Mouse (Mus musculus) urinary bladder, postnatal 10 days (tissue): ENCODE data around the gene Prn.

Experiments
- DNase-seq: peaks from one replicate; pipeline ENCODE4 v3.0.0; 2022; ENCODE audit warnings: low spot score

The Prn gene

GRCm38 (mm10) chr2:131906846-131907245, 2.9 kb upstream of the Prn start:
- no peak for DNase-seq

- no peak for DNase-seq
Measured at GRCm38 (mm10) chr2:131907311-131907710, 2.4 kb upstream of the Prn start.

GRCm38 (mm10) chr2:131908351-131908861, 1.4 kb upstream of the Prn start:
- no peak for DNase-seq

DNA sequence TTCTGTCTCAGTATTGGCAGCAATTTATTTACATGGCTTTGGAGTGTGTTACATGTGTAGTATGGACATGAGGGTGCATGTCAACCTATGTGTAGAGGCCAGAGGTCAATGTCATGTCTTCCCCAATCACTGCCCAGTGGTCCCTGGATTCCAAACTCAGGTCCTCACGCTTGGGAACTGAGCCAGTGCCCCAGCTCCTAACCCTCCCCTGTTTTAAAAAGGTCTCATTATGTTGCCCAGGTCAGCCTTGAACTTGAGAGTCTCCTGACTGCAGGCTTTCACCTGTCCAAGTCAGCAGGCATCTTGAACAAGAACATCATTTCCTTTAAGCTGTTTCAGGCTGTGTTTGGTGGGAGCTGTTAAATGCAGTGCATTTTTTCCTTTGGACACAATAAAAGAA, 851 bp upstream of the Prn start:
- no peak for DNase-seq

GRCm38 (mm10) chr2:131910847-131911246, 1.1 kb downstream of the Prn start:
- no peak for DNase-seq

- no peak for DNase-seq
Measured at GRCm38 (mm10) chr2:131911341-131911740, 1.6 kb downstream of the Prn start.

DNA sequence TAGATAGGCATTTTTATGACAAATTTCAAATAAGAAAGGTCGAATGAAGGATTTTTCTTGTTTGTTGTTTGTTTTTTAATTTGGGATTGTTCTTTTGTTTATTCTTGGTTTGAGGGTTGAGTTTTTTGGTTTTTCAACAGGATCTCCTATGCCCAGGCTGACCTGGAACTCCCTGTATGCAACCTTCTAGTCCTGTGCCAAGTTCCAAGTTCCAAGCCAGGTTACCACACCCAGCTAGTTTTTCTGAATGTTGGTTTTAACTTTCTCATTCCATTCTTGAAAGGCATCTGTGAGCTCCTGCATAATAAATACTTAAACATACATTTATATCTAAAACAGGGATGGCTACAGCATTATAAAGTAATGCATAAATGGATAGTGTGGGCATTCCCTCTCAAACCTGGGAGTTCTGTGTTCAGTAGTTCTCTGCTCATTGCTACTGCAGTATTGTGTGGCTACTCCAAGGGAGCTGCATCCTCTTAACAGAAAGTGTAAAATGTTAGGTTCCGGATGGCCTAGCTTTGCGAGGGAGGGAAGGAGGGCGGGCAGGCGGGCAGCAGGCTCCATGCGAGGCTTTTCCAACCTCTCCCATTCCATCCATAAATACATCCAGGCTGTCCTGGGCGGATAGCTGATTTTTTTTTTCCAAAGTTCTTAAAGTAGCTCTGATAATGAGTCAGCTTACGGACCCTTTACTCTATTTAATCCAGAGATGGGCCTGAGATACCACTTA, 2.9 kb downstream of the Prn start:
- no peak for DNase-seq

GRCm38 (mm10) chr2:131932275-131932902, 22.6 kb downstream of the Prn start:
- no peak for DNase-seq

DNA sequence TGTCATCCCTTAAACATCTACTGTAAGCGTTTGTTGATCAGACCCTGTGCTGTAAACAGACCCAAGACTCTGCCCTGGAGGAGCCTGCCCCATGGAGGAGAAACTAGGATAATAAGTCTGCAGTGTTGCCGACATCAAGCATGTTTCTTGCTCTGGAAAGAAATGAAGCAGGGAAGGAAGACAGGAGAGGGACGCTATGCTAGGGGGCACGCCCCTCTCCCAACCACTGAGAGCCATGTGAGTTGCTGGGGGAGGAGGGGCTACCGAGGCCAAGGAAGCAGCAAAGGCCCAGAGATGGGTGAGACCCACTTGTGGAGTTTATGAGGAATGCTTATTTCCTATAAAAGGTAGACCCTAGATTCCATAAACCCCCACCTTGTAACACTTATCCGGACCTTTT, 23.3 kb downstream of the Prn start:
- no peak for DNase-seq

- DNase-seq: no peak
Measured at GRCm38 (mm10) chr2:131933598-131933997, 23.8 kb downstream of the Prn start.

DNA sequence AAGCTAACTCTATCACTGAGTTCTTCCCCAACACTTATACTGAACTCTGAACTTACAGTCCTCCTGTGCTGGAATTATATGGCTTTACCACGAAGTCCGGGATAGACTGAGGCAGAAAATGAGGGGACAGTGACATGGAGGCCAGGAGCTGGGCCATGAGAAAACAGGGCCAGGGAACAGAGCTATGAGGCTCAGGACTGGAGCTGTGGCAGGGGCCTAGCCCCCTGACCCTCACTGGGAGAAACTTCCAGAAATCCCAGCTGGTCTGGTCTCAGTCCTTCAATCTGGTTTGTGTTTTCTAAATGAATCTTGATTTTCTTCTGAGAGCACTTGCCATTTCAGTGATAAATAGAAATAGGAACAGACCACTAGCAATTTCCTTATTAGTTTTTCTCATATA, 24.5 kb downstream of the Prn start:
- DNase-seq: no peak

GRCm38 (mm10) chr2:131935390-131936105, 25.8 kb downstream of the Prn start:
- no peak for DNase-seq

GRCm38 (mm10) chr2:131936410-131936809, 26.7 kb downstream of the Prn start:
- DNase-seq: no peak

- no peak for DNase-seq
Measured at GRCm38 (mm10) chr2:131939404-131940111, 29.8 kb downstream of the Prn start.

- DNase-seq: no peak
Measured at GRCm38 (mm10) chr2:131940506-131940905, 30.7 kb downstream of the Prn start.

DNA sequence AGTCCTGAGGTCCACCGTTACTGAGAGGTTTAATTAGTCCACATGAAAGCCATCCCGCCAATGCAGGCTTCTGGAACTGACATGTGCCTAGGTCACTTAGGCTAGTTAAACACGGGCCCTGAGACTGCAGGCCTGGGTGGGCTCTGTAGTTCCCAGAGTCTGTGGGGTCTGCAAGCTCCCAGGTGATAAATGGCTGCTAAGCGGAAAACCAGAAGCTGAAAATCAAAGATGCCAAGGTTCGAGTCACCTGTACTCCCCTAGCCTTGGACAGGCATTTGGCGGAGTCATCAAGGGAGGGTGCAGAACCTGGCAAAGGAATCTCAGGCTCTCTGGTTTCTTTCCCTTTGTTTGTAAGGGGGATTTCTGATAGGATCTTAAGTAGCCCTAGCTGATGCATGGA, 31.7 kb downstream of the Prn start:
- DNase-seq: no peak

- DNase-seq: no peak
Measured at GRCm38 (mm10) chr2:131944370-131944769, 34.6 kb downstream of the Prn start.

GRCm38 (mm10) chr2:131945225-131945624, 35.5 kb downstream of the Prn start:
- no peak for DNase-seq

GRCm38 (mm10) chr2:131945765-131946164, 36.0 kb downstream of the Prn start:
- DNase-seq: no peak

- no peak for DNase-seq
Measured at GRCm38 (mm10) chr2:131946351-131946750, 36.6 kb downstream of the Prn start.

DNA sequence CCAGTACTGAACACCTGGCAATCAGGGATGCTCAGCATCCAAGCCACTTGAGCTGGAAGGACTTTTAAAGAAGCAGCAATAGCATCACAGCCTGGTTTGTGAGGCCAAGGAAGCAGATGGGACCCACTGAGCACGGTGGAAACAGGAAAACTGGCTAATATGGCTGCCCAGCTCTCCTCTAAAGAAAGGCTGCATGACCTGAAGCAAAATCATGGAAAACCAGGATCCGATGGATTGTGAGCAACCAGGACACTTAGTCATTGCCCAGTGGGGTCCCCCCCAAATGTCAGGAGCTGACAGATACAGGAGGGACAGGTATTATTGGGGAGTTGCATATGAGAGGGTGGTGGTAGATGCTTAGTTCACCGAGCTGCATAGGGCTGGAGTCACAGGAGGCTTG, 38.4 kb downstream of the Prn start:
- no peak for DNase-seq

- no peak for DNase-seq
Measured at GRCm38 (mm10) chr2:131948916-131949639, 39.3 kb downstream of the Prn start.
